Mouse (Mus musculus): ENCODE measurements around the gene Serpinb3b.
"Not testable (repeated sequence)": the region's sequence is repeated elsewhere in the genome, so short reads cannot be mapped to it uniquely, and the experiment has no call there.

Gene Serpinb3b

GRCm38 (mm10) chr1:107278261-107278660 is at the start of gene Serpinb3b, which contains the start of gene Serpinb3c:
Gene Serpinb3b, minus strand, starts transcription at chr1:107278361.
Gene Serpinb3c, minus strand, starts transcription at chr1:107278371.
- not testable (repeated sequence) for DNase-seq

DNA sequence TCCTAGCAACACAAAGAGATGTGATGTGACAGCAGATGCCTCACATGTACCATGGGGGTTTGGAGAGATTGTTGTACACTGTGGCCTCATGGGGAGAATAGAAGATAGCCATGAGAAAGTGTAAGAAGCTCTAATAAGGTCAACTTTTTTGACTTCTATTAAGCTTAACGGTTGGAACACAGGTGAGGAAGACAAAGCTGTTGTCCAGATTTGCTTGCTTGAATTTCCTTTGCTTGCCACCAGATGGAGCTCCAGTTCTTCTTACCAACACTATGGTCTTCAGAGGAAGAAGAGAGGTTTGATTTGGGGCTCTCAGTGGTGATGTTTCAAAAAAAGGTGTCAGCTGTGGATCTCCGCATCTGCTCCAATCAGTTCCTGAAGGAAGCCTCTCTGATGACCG is 35.0 kb downstream of the Serpinb3b start:
- peak; percentile 2 for DNase-seq

- DNase-seq: not testable (repeated sequence)
These were observed 60.9 kb downstream of the Serpinb3b start for GRCm38 (mm10) chr1:107217276-107217675.

DNA sequence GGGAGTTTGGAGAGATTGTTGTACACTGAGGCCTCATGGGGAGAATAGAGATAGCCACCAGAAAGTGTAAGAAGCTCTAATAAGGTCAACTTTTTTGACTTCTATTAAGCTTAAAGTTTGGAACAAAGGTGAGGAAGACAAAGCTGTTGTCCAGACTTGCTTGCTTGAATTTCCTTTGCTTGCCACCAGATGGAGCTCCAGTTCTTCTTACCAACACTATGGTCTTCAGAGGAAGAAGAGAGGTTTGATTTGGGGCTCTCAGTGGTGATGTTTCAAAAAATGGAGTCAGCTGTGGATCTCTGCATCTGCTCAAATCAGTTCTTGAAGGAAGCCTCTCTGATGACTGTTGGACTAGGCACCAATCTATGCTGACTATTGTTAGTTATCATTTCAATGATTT is 150.7 kb downstream of the Serpinb3b start:
- not testable (repeated sequence) for DNase-seq
